Mouse (Mus musculus) kidney, adult 2 months (tissue): ENCODE results near the gene Iqschfp. TPM values are rescaled to one million over a fixed set of nuclear protein-coding genes. Genes with fewer than 3 reads are reported as not detected.

Experiments
- DNase-seq: peaks from one replicate; pipeline ENCODE4 v3.0.0; 2021
- H3K27ac ChIP-seq: fragments of 200-500 bp; 2 replicates; pipeline ENCODE4 v1.5.1; 2012; ENCODE audit warnings: low read depth, low read length, control low read depth, inconsistent platforms; ENCODE audit not compliant: insufficient read depth
- H3K27me3 ChIP-seq: fragments of 200-500 bp; replicated peaks from 2 replicates; pipeline ENCODE4 v1.6.1; 2012; ENCODE audit warnings: mild to moderate bottlenecking, moderate library complexity, low read length, inconsistent platforms; ENCODE audit not compliant: control insufficient read depth, insufficient read depth
- H3K36me3 ChIP-seq: fragments of 200-500 bp; 2 replicates; pipeline ENCODE4 v1.6.1; 2012; ENCODE audit warnings: mild to moderate bottlenecking, moderate library complexity, low read length, inconsistent platforms; ENCODE audit not compliant: control insufficient read depth, insufficient read depth
- H3K4me1 ChIP-seq: fragments of 200-500 bp; 2 replicates; pipeline ENCODE4 v1.6.1; 2011; ENCODE audit warnings: low read length; ENCODE audit not compliant: control insufficient read depth, insufficient read depth
- H3K4me3 ChIP-seq: fragments of 200-500 bp; 2 replicates; pipeline ENCODE4 v1.5.1; 2011; ENCODE audit warnings: mild to moderate bottlenecking, low read depth, low read length, control low read depth; ENCODE audit not compliant: insufficient read depth
- CTCF ChIP-seq: fragments of 200-500 bp; conservative IDR thresholded peaks from 2 replicates; pipeline ENCODE4 v1.5.1; 2011; ENCODE audit warnings: low read depth, mild to moderate bottlenecking, control low read depth, low read length, moderate library complexity, mixed read lengths; ENCODE audit not compliant: insufficient read depth, insufficient read length
- POLR2A ChIP-seq: fragments of 200-500 bp; IDR thresholded peaks from one replicate; pipeline ENCODE4 v1.6.1; 2011; ENCODE audit warnings: low read depth, low read length, control low read depth
- WGBS: fragments of 180-500 bp; shearing (Covaris S2); methylation state at CpG from one replicate; pipeline ENCODE4 v1.1.7; 2018; 5-methylcytosine and 5-hydroxymethylcytosine counted together
- polyA plus RNA-seq: library from polyadenylated mRNA; depleted of rRNA; stranded (reverse); fragments of >200 nt; gene quantifications from 2 replicates; pipeline ENCODE4 v1.2.3, GENCODE M21; 2012

Gene Iqschfp
- polyA plus RNA-seq, 1 experiment, result not detected

- 78% methylated on average over 3 of the region's 3 CpGs for WGBS
- no peak for DNase-seq
- Histone ChIP-seq H3K4me1 (no peaks in the 10 kb centered on the region), H3K27ac (no peak overlapping the region), H3K27me3 (no peaks in the 10 kb centered on the region), H3K36me3 (no peaks in the 10 kb centered on the region), H3K4me3 (no peak overlapping the region)
- no peak for TF ChIP-seq POLR2A
- TF ChIP-seq CTCF, result no peak
Measured at GRCm38 (mm10) chr3:68398691-68399090, 506.7 kb downstream of the Iqschfp start.

DNA sequence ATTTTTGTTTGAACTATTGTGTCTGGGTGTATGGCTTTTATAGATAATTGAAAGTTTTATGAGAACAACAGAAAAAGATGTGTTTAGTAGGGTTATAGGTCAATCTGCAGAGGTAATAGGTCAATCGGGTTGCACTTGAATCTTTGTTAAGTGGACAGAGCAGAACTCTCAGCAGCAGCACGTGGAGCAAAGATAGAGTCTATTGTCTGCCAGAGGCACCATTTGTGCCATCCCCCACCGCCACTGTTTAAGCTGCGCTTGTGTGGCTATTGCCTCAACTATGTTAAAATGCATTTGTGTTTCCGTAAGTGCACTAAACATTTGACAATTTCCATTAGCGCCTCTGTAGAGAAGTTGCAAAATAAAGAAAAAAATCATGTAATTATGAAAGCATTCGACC is 508.1 kb downstream of the Iqschfp start:
- no peak for TF ChIP-seq CTCF
- TF ChIP-seq POLR2A, result no peak
- H3K4me1 ChIP-seq, result no peaks in the 10 kb centered on the region
- H3K27ac ChIP-seq, result no peak overlapping the region
- no peak for DNase-seq
- H3K27me3 ChIP-seq, result no peaks in the 10 kb centered on the region
- H3K4me3 ChIP-seq, result no peak overlapping the region
- H3K36me3 ChIP-seq, result no peaks in the 10 kb centered on the region
- WGBS, result 73% methylated on average over 7 of the region's 7 CpGs

DNA sequence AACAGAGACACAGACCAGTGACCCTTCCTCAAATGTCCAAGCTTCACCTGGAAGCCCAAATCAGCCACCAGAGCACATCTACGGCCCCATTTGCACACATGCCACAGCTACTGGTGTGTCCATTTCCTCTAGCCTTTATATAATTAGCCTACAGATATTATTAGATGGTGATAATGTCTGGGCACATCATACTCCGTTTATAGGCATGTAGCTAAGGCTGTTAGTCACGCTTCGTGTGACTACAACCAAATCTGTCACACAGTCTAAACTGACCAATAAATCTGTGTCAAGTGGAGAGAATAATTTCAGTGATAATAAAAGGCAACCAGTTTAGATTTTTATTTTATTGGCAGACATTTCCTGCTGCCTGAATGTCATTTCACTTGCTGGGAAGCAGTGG is 511.3 kb downstream of the Iqschfp start:
- DNase-seq, result no peak
- 71% methylated on average over 4 of the region's 4 CpGs for WGBS
- H3K36me3 ChIP-seq, result no peaks in the 10 kb centered on the region

DNA sequence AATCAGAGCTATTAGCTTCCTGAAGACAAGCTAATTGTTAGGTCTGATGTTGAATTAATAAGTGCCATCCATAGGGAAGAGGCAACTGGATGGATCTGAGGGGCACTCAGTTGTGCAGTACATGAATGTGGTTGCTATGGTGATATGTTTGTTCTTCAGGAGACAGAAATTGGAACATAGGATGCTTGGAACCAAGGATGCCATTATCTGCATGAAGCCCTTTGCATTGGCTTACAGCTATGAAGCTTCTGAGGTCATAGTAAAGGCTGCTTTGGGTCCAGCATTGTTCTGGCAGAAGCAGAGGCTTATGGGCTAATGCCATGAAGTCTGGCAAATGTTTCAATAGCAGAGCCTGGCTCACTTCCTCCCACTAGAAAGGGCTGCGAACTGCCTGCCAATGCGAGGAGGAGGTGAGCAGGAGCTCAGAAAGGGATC is 511.8 kb downstream of the Iqschfp start:
- no peaks in the 10 kb centered on the region for H3K36me3 ChIP-seq
- no peak for DNase-seq
- H3K4me1 ChIP-seq, result no peaks in the 10 kb centered on the region
- no peaks in the 10 kb centered on the region for H3K27me3 ChIP-seq
- TF ChIP-seq CTCF (no peak), POLR2A (no peak)
- H3K4me3 ChIP-seq, result no peak overlapping the region
- H3K27ac ChIP-seq, result no peak overlapping the region
- WGBS, result 73% methylated on average over 2 of the region's 2 CpGs

More for the DNA sequence above, 511.3 kb downstream of the Iqschfp start:
- H3K27me3 ChIP-seq, result no peaks in the 10 kb centered on the region
- no peaks in the 10 kb centered on the region for H3K4me1 ChIP-seq
- no peak overlapping the region for H3K4me3 ChIP-seq
- H3K27ac ChIP-seq, result no peak overlapping the region
- no peak for TF ChIP-seq CTCF
- TF ChIP-seq POLR2A, result no peak

DNA sequence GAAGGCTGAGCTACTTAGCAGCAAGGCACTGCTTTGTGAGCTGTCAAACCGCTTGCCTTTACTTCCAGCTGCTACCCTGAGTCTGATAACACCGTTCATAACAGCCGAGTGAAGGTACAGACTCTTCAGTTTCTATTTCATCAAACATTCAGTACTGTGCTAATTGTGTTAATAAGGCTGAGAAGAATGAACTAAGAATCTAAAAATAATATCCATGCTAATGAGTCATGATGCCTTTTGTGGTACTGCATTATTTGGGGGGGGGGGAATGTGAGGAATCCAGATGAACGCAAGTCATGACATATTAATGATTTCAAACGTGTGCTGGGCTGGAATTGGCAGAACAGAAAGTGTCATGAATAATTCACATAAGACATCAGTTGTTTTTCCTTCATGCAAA is 513.7 kb downstream of the Iqschfp start:
- Histone ChIP-seq H3K36me3 (no peaks in the 10 kb centered on the region), H3K4me1 (no peaks in the 10 kb centered on the region), H3K27me3 (no peaks in the 10 kb centered on the region), H3K27ac (no peak overlapping the region), H3K4me3 (no peak overlapping the region)
- WGBS, result 64% methylated on average over 5 of the region's 5 CpGs
- TF ChIP-seq CTCF (no peak), POLR2A (no peak)
- no peak for DNase-seq

DNA sequence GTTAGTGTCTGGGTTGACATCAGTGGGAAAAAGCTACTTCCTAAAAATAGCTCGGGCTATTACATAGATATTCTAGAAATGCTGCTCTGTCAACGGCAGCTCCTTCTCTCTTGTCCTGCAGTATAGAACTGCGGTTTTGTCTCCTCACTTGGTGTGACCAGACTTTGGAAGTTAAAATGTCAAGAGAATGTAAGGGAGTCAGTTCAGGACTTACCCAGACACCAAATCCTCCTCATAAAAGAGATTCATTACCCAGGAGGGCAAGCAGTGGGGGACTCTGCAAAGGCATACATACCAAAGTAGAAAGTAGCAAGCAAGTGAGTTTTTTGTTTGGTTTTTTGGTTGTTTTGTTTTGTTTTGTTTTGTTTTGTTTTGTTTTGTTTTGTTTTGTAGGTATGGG is 520.2 kb downstream of the Iqschfp start:
- DNase-seq, result no peak

GRCm38 (mm10) chr3:68419792-68420191 is 527.8 kb downstream of the Iqschfp start:
- H3K27me3 ChIP-seq, result no peaks in the 10 kb centered on the region
- no peak overlapping the region for H3K4me3 ChIP-seq
- 91% methylated on average over 4 of the region's 4 CpGs for WGBS
- no peaks in the 10 kb centered on the region for H3K4me1 ChIP-seq
- no peak for DNase-seq
- no peak overlapping the region for H3K27ac ChIP-seq
- no peaks in the 10 kb centered on the region for H3K36me3 ChIP-seq
- no peak for TF ChIP-seq POLR2A

More for the DNA sequence above, 520.2 kb downstream of the Iqschfp start:
- no peaks in the 10 kb centered on the region for H3K4me1 ChIP-seq
- no peaks in the 10 kb centered on the region for H3K36me3 ChIP-seq
- H3K4me3 ChIP-seq, result no peak overlapping the region
- 41% methylated on average over 3 of the region's 3 CpGs for WGBS
- H3K27me3 ChIP-seq, result no peaks in the 10 kb centered on the region
- no peak overlapping the region for H3K27ac ChIP-seq
- no peak for TF ChIP-seq POLR2A
- no peak for TF ChIP-seq CTCF

DNA sequence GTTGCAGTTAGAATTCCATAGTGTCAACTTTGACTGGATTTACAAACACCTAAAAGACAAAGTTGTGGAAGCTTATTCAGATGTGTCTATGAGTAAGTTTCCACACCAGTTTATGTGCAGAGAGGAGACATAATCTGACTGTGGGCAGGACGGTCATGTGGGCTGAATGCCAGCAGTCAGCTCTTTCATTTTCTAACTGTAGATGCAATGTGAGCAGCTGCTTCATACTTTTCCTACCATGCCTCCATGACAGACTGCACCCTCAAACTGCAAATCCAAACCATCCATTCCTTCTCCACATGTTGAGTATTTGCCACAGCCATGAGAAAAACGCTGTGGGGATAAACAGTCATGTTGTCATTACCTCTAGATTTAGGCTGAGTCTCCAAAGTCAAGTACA is 528.9 kb downstream of the Iqschfp start:
- no peak for DNase-seq
- WGBS, result 74% methylated on average over 2 of the region's 2 CpGs
- TF ChIP-seq CTCF (no peak), POLR2A (no peak)
- H3K27me3 ChIP-seq, result no peaks in the 10 kb centered on the region
- H3K4me3 ChIP-seq, result no peak overlapping the region
- H3K36me3 ChIP-seq, result no peaks in the 10 kb centered on the region
- H3K27ac ChIP-seq, result no peak overlapping the region
- no peaks in the 10 kb centered on the region for H3K4me1 ChIP-seq
